Mouse (Mus musculus) spleen, postnatal 4 days (tissue): ENCODE results near the gene Cxcr6.

Experiments
- DNase-seq, 2 experiments: peaks; one replicate each; pipeline ENCODE4 v3.0.0; 2022; ENCODE audit warnings: low spot score in 2 of 2

Gene Cxcr6

GRCm38 (mm10) chr9:123806267-123806666 lies at the start of gene Cxcr6:
TSS of gene Cxcr6 (plus strand) at chr9:123806475.
- no peak for DNase-seq

- peak in 1 of 2 experiments; percentile 58 for DNase-seq
Measured at GRCm38 (mm10) chr9:123756752-123757151, 49.5 kb upstream of the Cxcr6 start.

- DNase-seq: peak in 1 of 2 experiments; percentile 49
Measured at GRCm38 (mm10) chr9:123757326-123757725, 48.9 kb upstream of the Cxcr6 start.

DNA sequence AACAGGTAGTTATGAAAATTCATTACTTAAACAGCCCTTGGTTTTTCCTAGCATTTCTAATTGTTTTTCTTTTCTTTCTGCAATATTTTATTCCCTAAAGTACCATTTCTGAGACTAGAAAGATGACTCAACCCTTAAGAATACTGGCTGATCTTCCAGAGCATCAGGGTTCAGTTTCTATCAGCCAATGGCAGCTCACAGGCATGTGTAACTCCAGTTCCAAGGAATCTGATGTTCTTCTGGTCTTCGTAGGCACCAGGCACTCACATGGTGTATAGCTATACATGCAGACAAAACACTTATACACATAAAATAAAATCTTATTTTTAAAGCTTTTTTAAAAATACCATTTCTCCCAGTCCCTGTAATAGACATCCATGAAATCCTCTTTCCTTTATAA lies 48.1 kb upstream of the Cxcr6 start:
- peak in 1 of 2 experiments; percentile 18 for DNase-seq

DNA sequence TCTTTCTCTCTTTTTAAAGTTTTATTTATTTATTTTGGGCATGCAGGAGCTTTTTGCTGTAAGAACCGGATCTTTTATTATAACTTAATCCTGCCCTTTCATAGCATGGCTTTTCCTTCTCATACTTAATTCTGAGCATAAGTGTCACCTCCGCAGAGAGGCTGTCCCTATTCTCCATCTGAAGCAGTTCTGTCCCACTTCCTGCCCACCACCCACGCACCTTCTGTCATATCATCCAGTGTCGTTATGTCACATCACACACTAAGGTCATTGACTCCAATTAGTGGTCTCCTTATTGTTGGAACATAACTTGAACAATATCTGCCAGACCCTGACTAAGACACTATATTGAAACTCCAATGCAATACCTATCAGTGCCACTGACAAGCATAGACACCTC lies 47.6 kb upstream of the Cxcr6 start:
- DNase-seq: peak in 1 of 2 experiments; percentile 38

GRCm38 (mm10) chr9:123760806-123761205 lies 45.5 kb upstream of the Cxcr6 start:
- DNase-seq: no peak

GRCm38 (mm10) chr9:123762886-123763285 lies 43.4 kb upstream of the Cxcr6 start:
- peak; percentile 20 to 62 for DNase-seq

DNA sequence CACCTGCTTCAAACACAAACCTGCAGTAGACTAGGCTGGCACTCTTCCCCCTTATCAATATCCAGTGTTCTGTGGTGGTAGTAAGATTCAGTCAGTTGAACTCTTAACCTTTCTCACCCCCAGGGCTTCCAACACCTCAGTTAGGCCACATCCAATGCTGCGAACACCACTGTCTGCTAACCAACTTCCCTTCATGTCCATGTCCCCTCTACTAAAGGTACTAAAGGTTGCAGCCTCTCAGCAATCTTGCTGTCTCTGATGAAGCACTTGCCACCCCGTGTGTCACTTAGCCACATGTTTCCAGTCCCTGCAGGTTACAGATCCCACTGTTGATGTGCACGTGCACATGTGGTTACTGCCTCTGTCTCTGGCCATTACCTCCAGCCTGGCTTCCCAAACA lies 42.5 kb upstream of the Cxcr6 start:
- peak in 1 of 2 experiments; percentile 57 for DNase-seq

GRCm38 (mm10) chr9:123766996-123767395 lies 39.3 kb upstream of the Cxcr6 start:
- no peak for DNase-seq

DNA sequence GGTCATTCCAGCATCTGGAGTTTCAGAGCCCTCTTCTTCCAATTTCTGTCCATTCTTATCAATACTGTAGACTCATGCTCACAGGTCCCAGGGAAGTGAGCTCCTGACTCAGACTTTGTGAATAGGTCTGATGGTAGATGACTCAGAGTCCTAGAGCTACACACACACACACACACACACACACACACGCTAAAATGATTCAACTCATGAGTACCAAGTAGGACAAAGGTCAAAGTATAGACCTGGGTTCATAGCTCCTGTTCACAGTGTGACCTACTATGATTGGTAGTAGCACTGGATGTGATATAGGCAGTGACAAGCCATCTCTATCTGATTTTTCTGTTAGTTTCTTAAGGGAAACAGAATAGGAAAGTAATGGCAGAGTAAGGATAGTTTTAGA lies 37.8 kb upstream of the Cxcr6 start:
- DNase-seq: no peak

GRCm38 (mm10) chr9:123769532-123769931 lies 36.7 kb upstream of the Cxcr6 start:
- DNase-seq: no peak

DNA sequence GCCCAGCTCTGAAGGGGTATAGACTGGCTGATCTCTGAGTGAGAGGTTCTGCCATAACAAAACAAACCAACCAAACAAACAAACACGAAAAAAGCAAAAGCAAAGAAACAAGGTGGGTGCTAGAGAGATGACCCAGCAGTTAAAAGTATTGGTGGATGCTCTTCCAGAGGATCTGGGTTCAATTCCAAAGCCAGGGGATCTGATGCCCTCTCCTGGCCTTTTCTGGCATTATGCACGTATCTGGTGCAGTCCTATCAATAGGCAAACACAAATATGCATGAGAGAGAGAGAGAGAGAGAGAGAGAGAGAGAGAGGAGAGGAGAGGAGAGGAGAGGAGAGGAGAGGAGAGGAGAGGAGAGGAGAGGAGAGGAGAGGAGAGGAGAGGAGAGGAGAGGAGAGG lies 33.0 kb upstream of the Cxcr6 start:
- DNase-seq: peak in 1 of 2 experiments; percentile 26

DNA sequence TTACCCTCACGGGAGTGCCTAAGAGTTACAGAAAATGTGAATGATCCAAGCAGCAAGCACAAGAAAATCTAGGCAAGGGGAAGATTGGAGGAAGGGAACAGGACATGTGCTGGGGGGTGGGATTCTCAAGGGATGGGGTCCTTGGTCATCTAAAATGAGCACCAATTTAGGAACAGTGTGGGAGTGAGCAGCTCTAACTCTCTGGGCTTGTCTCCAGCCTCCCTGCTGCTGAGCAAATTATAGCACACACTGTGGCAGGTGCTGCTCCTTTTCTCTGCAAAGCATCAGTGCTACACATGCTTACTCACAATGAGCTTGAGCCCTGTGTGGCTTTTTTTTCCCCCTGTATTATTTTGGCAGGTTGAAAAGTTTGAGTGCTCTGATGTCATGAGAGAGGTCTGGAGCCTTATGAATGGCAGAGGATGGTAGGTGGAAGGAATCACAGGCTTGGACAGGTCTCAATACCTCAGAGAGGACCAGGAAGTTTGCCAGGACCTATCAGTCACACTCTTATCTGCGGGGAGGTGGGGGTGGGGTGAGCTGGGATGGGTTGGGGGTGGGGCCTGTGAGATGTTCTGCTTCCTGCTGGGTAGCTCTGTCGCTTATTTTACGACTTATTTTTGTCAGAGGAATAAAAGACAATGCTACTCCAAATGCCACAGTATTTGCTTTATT lies 17.3 kb upstream of the Cxcr6 start:
- DNase-seq: no peak

GRCm38 (mm10) chr9:123796174-123796573 lies 10.1 kb upstream of the Cxcr6 start:
- peak; percentile 30 to 64 for DNase-seq

- DNase-seq: no peak
Measured at GRCm38 (mm10) chr9:123801527-123801926, 4.7 kb upstream of the Cxcr6 start.

DNA sequence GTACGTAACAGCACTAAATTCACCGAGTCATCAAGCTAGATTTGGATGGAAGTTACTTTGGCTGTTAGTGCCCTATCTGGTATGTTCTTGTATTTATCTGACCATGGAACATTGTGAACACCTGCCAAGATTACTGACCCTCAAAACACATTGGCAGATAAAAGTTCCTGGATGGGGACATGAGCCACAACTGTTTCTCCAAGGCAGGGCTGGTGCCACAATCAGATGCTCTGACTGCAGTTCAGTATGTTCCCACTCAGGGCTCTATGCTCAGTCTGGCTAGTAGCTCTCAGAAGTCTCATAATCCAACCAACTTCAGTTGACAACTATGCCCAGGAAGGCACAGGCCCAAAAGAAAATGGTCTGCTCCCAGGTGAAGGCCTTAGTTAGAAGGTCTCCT lies 3.9 kb upstream of the Cxcr6 start:
- DNase-seq: no peak

- no peak for DNase-seq
Measured at GRCm38 (mm10) chr9:123802896-123803295, 3.4 kb upstream of the Cxcr6 start.

DNA sequence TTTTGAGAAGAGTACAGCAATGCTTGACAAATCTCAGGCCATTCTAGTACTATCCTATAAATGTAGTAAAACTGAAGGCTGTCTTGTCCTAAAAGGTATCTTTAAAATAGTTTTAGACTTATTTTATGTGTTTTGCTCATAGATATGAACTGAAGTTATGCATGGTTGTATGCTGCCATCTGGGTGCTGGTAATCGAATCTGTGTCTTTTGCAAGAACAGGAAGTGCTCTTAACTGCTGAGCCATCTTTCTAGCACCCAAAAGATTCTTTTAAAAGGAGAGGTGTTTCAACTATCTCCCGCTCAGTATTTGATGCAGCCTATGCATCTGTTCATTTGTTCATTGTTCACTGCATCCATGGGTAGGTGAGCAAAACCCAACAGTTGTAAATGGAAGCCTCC lies 1.0 kb upstream of the Cxcr6 start:
- DNase-seq: no peak

DNA sequence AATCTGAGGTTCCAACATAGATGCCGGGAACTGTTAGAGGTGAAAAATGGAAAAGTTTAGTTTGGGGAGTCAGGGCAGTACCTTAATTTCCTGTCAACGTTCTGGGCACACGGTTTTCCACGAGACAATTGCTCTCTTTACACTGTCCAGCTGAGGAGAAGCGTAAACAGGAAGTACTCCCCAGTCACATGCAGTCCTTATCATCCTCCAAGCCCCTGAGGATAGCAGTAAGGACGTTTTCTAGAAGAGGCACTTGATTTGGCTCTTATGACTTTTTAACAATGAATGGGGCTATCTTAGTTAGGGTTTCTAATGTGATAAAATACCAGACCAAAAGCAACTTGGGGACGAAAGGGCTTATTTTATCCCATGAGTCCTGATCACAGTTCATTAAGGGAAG lies 2.3 kb downstream of the Cxcr6 start:
- DNase-seq: no peak

DNA sequence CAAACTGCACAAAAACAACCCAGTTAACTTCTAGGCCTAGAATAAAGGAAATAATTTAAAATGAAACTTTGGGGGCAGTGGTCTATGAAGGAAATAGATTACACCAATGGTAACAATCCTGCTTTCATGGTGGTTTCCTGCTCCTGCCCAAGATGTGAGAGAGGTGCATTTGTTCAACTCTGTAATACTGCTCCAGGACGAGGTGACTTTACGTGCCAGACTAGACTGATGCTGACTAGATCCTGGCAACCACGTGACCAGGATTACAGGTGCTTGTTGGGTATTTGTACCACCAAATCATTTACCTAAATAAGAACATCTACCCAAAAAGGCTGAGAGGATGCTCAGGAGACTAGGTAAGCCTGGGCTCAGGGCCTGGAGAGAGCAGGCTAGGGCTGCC lies 5.6 kb downstream of the Cxcr6 start:
- DNase-seq: no peak

- no peak for DNase-seq
Measured at GRCm38 (mm10) chr9:123814326-123814725, 8.1 kb downstream of the Cxcr6 start.

DNA sequence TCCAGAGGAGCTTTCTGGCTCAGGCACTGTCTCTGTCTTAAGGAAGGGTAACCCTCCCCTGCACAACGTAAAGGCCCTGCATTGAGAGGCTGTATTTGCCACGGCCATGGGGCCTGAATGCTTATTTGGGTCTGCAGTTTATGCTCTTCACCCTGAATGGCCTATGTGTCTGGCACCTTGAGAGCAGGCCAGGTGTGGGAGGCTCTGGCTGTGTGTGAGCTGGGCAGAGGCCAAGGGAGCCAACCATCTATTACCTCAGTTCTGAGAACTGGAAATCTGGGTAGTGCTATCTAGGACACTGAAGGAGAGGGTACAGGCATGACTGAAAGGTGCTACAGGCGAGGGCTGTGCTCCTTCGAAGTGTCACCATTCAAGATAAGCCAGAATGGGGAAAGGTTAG lies 8.5 kb downstream of the Cxcr6 start:
- DNase-seq: no peak

DNA sequence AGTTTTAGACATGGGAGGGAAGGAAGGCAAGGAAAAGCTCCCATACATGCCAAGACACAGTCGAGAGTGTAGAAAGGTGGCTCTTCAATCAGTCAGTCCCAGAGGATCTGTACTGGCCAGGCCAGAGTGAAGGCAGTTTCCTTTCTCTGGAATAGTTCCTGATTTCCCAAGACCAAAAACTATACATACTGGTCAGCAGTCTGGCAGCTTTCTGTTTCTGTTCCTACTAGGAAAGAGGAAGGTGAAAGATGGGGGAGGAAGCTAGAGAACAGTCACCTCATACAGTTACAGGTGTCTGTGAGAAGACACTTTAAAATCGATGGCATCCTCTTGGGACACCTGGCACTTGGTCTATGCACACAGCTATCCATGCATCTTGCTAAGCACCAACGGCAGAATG lies 9.2 kb downstream of the Cxcr6 start:
- DNase-seq: no peak

- no peak for DNase-seq
Measured at GRCm38 (mm10) chr9:123815996-123816395, 9.7 kb downstream of the Cxcr6 start.
